Mouse (Mus musculus): ENCODE measurements around the gene Snx25. TPM values are rescaled to one million over a fixed set of nuclear protein-coding genes. Genes with fewer than 3 reads are reported as not detected.

Snx25 gene
- total RNA-seq, 2 experiments from 2014 or later: 7.7 to 9.5 TPM

GRCm38 (mm10) chr8:46010746-46011680, 140.9 kb downstream of the Snx25 start:
- DNase-seq: peak; percentile 15

- no peak for DNase-seq
These were observed 141.7 kb downstream of the Snx25 start for GRCm38 (mm10) chr8:46010306-46010705.

- DNase-seq: no peak
These were observed 144.8 kb downstream of the Snx25 start for GRCm38 (mm10) chr8:46007050-46007672.

GRCm38 (mm10) chr8:46005596-46005995, 146.4 kb downstream of the Snx25 start, which contains the start of gene Ankrd37:
Gene Ankrd37 (minus strand): TSS chr8:46005707.
- DNase-seq: no peak

- DNase-seq: peak; percentile 99
These were observed 151.9 kb downstream of the Snx25 start for GRCm38 (mm10) chr8:45999784-46000705.

GRCm38 (mm10) chr8:45999138-45999783, 152.7 kb downstream of the Snx25 start, which contains the start of gene Lrp2bp:
Gene Lrp2bp (plus strand): TSS chr8:45999303.
- DNase-seq: no peak

- no peak for DNase-seq
These were observed 153.7 kb downstream of the Snx25 start for GRCm38 (mm10) chr8:45998228-45998627.

GRCm38 (mm10) chr8:45995576-45995975, 156.4 kb downstream of the Snx25 start:
- DNase-seq: no peak

- DNase-seq: no peak
These were observed 157.8 kb downstream of the Snx25 start for GRCm38 (mm10) chr8:45994111-45994510.

GRCm38 (mm10) chr8:45990631-45991310, 161.2 kb downstream of the Snx25 start:
- DNase-seq: no peak

GRCm38 (mm10) chr8:45988189-45988588, 163.8 kb downstream of the Snx25 start:
- DNase-seq: no peak

- no peak for DNase-seq
These were observed 165.3 kb downstream of the Snx25 start for GRCm38 (mm10) chr8:45986665-45987064.

Other genes with a start within 250 kb of the Snx25 start
- gene Ccdc110, start 217.5 kb downstream of the Snx25 start, total RNA-seq (2021): not detected
- gene 1700029J07Rik, start 176.9 kb downstream of the Snx25 start, total RNA-seq (2021): under 1 TPM; 0.68 TPM
- 10 to 100 TPM; 37.2 to 37.8 TPM for gene Ufsp2, start 176.6 kb downstream of the Snx25 start, total RNA-seq (2021)
- gene Lrp2bp, start 152.9 kb downstream of the Snx25 start, total RNA-seq (2021): 1 to 10 TPM in 1 of 2 experiments, under 1 TPM in 1; 0.66 to 2.2 TPM
- 1 to 10 TPM; 1.5 to 2.9 TPM for gene Ankrd37, start 146.5 kb downstream of the Snx25 start, total RNA-seq (2021)
- gene Cfap97, start 388 bp downstream of the Snx25 start, total RNA-seq (2021): 10 to 100 TPM; 13.0 to 15.0 TPM
- 1,000 to 10,000 TPM; 2,072 to 2,481 TPM for gene Slc25a4, start 59.1 kb upstream of the Snx25 start, total RNA-seq (2021)
- 1 to 10 TPM in 1 of 2 experiments, under 1 TPM in 1; 0.45 to 1.1 TPM for gene Helt, start 142.5 kb upstream of the Snx25 start, total RNA-seq (2021)